Mouse (Mus musculus) MEL (cell line): ENCODE data around the gene Snrpd2. TPM values are rescaled to one million over a fixed set of nuclear protein-coding genes. Genes with fewer than 3 reads are reported as not detected.

Experiments
- DNase-seq: peaks from one replicate; pipeline ENCODE4 v3.0.0; 2011; ENCODE audit warnings: low read depth, low spot score
- H3K27ac ChIP-seq: 2 replicates; pipeline ENCODE4 v1.5.1; 2012; ENCODE audit warnings: low read depth, mild to moderate bottlenecking, control low read depth, low read length, moderate library complexity; ENCODE audit not compliant: control insufficient read depth
- H3K27me3 ChIP-seq, 2 experiments: fragments of 150-350 bp in 1 of 2; sonication (generic) in 1 of 2; 2 replicates each; pipeline ENCODE4 v1.6.1; 2012; ENCODE audit warnings: low read length in 2 of 2, mild to moderate bottlenecking in 2 of 2, improper control_type of control experiment in 1 of 2, moderate library complexity in 1 of 2; ENCODE audit not compliant: insufficient read depth in 2 of 2, control insufficient read depth in 1 of 2
- H3K36me3 ChIP-seq, 2 experiments: 2 replicates each; pipeline ENCODE4 v1.6.1; 2012 to 2014; ENCODE audit warnings: low read length in 2 of 2, improper control_type of control experiment in 1 of 2, inconsistent platforms in 1 of 2, mild to moderate bottlenecking in 1 of 2; ENCODE audit not compliant: insufficient read depth in 2 of 2, control insufficient read depth in 1 of 2
- H3K4me1 ChIP-seq, 2 experiments: fragments of 150-350 bp in 1 of 2; sonication (generic) in 1 of 2; 2 replicates each; pipeline ENCODE4 v1.6.1; 2012; ENCODE audit warnings: low read length in 2 of 2, improper control_type of control experiment in 1 of 2, mild to moderate bottlenecking in 1 of 2; ENCODE audit not compliant: insufficient read depth in 2 of 2, control insufficient read depth in 1 of 2
- H3K4me3 ChIP-seq, 2 experiments: fragments of 150-350 bp in 1 of 2; sonication (generic) in 1 of 2; 2 replicates each; pipeline ENCODE4 v1.5.1; 2012; ENCODE audit warnings: low read depth in 2 of 2, low read length in 2 of 2, mild to moderate bottlenecking in 2 of 2, moderate library complexity in 2 of 2, control low read depth in 1 of 2, improper control_type of control experiment in 1 of 2; ENCODE audit not compliant: control insufficient read depth in 1 of 2, insufficient read depth in 1 of 2
- H3K79me2 ChIP-seq: 2 replicates; pipeline ENCODE4 v1.6.1; 2012; ENCODE audit warnings: mild to moderate bottlenecking, low read length, moderate library complexity; ENCODE audit not compliant: control insufficient read depth, poor library complexity, insufficient read depth
- H3K9ac ChIP-seq: 2 replicates; pipeline ENCODE4 v1.6.1; 2012; ENCODE audit warnings: low read depth, mild to moderate bottlenecking, control low read depth, low read length, moderate library complexity; ENCODE audit not compliant: control insufficient read depth, poor library complexity, severe bottlenecking
- H3K9me3 ChIP-seq: fragments of 150-350 bp; sonication (generic); replicated peaks from 2 replicates; pipeline ENCODE4 v1.6.1; 2012; ENCODE audit warnings: mild to moderate bottlenecking, low read length, improper control_type of control experiment, moderate library complexity; ENCODE audit not compliant: insufficient read depth
- BHLHE40 ChIP-seq: IDR thresholded peaks from 2 replicates; pipeline ENCODE4 v1.6.1; 2012; ENCODE audit warnings: low read depth, mild to moderate bottlenecking, inconsistent platforms, low read length, improper control_type of control experiment, borderline replicate concordance
- CHD1 ChIP-seq: IDR thresholded peaks from 2 replicates; pipeline ENCODE4 v1.6.1; 2012; ENCODE audit warnings: low read depth, mild to moderate bottlenecking, inconsistent platforms, low read length, improper control_type of control experiment
- CHD2 ChIP-seq: IDR thresholded peaks from 2 replicates; pipeline ENCODE4 v1.6.1; 2011; ENCODE audit warnings: low read length, improper control_type of control experiment
- CTCF ChIP-seq, 3 experiments: IDR thresholded peaks in 2 of 3; conservative IDR thresholded peaks in 1 of 3; 2 replicates each; pipeline ENCODE4 v1.5.1; 2011 to 2012; ENCODE audit warnings: low read length in 3 of 3, low read depth in 2 of 3, mild to moderate bottlenecking in 2 of 3, improper control_type of control experiment in 1 of 3, inconsistent platforms in 1 of 3, mixed read lengths in 1 of 3, moderate library complexity in 1 of 3; ENCODE audit not compliant: control insufficient read depth in 1 of 3, insufficient read depth in 1 of 3, poor library complexity in 1 of 3, severe bottlenecking in 1 of 3
- E2F4 ChIP-seq: IDR thresholded peaks from 2 replicates; pipeline ENCODE4 v1.6.1; 2011; ENCODE audit warnings: low read depth, low read length, improper control_type of control experiment, borderline replicate concordance
- ELF1 ChIP-seq: IDR thresholded peaks from 2 replicates; pipeline ENCODE4 v1.6.1; 2014; ENCODE audit warnings: low read depth, mild to moderate bottlenecking, inconsistent platforms, low read length, improper control_type of control experiment, moderate library complexity
- EP300 ChIP-seq, 2 experiments: IDR thresholded peaks; 2 replicates each; pipeline ENCODE4 v1.6.1; 2011; ENCODE audit warnings: improper control_type of control experiment in 2 of 2, low read length in 2 of 2, low read depth in 1 of 2, mild to moderate bottlenecking in 1 of 2
- ETS1 ChIP-seq: IDR thresholded peaks from 2 replicates; pipeline ENCODE4 v1.6.1; 2012; ENCODE audit warnings: low read depth, mild to moderate bottlenecking, inconsistent platforms, low read length, improper control_type of control experiment, moderate library complexity
- GABPA ChIP-seq: IDR thresholded peaks from 2 replicates; pipeline ENCODE4 v1.6.1; 2012; ENCODE audit warnings: low read depth, mild to moderate bottlenecking, inconsistent platforms, low read length, improper control_type of control experiment, moderate library complexity
- KAT2A ChIP-seq: conservative IDR thresholded peaks from 2 replicates; pipeline ENCODE4 v1.6.1; 2012; ENCODE audit warnings: low read depth, low read length, improper control_type of control experiment, inconsistent platforms
- MAFK ChIP-seq: IDR thresholded peaks from 2 replicates; pipeline ENCODE4 v1.6.1; 2011; ENCODE audit warnings: low read depth, mild to moderate bottlenecking, low read length, improper control_type of control experiment, borderline replicate concordance
- MAX ChIP-seq: IDR thresholded peaks from 2 replicates; pipeline ENCODE4 v1.6.1; 2011; ENCODE audit warnings: low read length, improper control_type of control experiment
- MAZ ChIP-seq: IDR thresholded peaks from 2 replicates; pipeline ENCODE4 v1.6.1; 2012; ENCODE audit warnings: low read depth, mild to moderate bottlenecking, inconsistent platforms, low read length, improper control_type of control experiment
- MEF2A ChIP-seq: IDR thresholded peaks from 2 replicates; pipeline ENCODE4 v1.6.1; 2014; ENCODE audit warnings: low read depth, mild to moderate bottlenecking, inconsistent platforms, low read length, improper control_type of control experiment; ENCODE audit not compliant: poor library complexity, insufficient replicate concordance, severe bottlenecking; ENCODE audit errors: extremely low read depth
- MXI1 ChIP-seq: IDR thresholded peaks from 2 replicates; pipeline ENCODE4 v1.6.1; 2011; ENCODE audit warnings: mild to moderate bottlenecking, low read depth, low read length, improper control_type of control experiment
- MYB ChIP-seq: IDR thresholded peaks from 2 replicates; pipeline ENCODE4 v1.6.1; 2011; ENCODE audit warnings: mild to moderate bottlenecking, low read depth, low read length, improper control_type of control experiment
- NELFE ChIP-seq: IDR thresholded peaks from 2 replicates; pipeline ENCODE4 v1.6.1; 2011; ENCODE audit warnings: low read depth, low read length, improper control_type of control experiment
- POLR2AphosphoS5 ChIP-seq: IDR thresholded peaks from 2 replicates; pipeline ENCODE4 v1.6.1; 2012; ENCODE audit warnings: low read depth, borderline replicate concordance, mild to moderate bottlenecking, inconsistent platforms, low read length, moderate library complexity, mixed read lengths
- RAD21 ChIP-seq: IDR thresholded peaks from 2 replicates; pipeline ENCODE4 v1.6.1; 2011; ENCODE audit warnings: mild to moderate bottlenecking, low read depth, low read length, improper control_type of control experiment
- RCOR1 ChIP-seq: IDR thresholded peaks from 2 replicates; pipeline ENCODE4 v1.6.1; 2012; ENCODE audit warnings: low read depth, mild to moderate bottlenecking, inconsistent platforms, low read length, improper control_type of control experiment
- SIN3A ChIP-seq: IDR thresholded peaks from 2 replicates; pipeline ENCODE4 v1.6.1; 2012; ENCODE audit warnings: low read length, improper control_type of control experiment, inconsistent platforms
- TAL1 ChIP-seq: IDR thresholded peaks from 2 replicates; pipeline ENCODE4 v1.6.1; 2012; ENCODE audit warnings: mild to moderate bottlenecking, inconsistent platforms, low read length, moderate library complexity, mixed read lengths
- TBP ChIP-seq: IDR thresholded peaks from 2 replicates; pipeline ENCODE4 v1.8.0; 2011; ENCODE audit warnings: low read depth, low read length, improper control_type of control experiment
- USF2 ChIP-seq, 2 experiments: IDR thresholded peaks; 2 replicates each; pipeline ENCODE4 v1.6.1; 2011 to 2012; ENCODE audit warnings: improper control_type of control experiment in 2 of 2, low read length in 2 of 2, borderline replicate concordance in 1 of 2, inconsistent platforms in 1 of 2, low read depth in 1 of 2, mild to moderate bottlenecking in 1 of 2; ENCODE audit not compliant: insufficient read depth in 1 of 2
- ZKSCAN1 ChIP-seq: IDR thresholded peaks from 2 replicates; pipeline ENCODE4 v1.6.1; 2012; ENCODE audit warnings: low read depth, mild to moderate bottlenecking, inconsistent platforms, low read length, improper control_type of control experiment, moderate library complexity
- ZMIZ1 ChIP-seq: IDR thresholded peaks from 2 replicates; pipeline ENCODE4 v1.6.1; 2012; ENCODE audit warnings: low read depth, mild to moderate bottlenecking, inconsistent platforms, low read length, improper control_type of control experiment, moderate library complexity
- ZNF384 ChIP-seq: IDR thresholded peaks from 2 replicates; pipeline ENCODE4 v1.6.1; 2012; ENCODE audit warnings: low read depth, mild to moderate bottlenecking, inconsistent platforms, low read length, improper control_type of control experiment
- polyA plus RNA-seq, 2 experiments: library from polyadenylated mRNA; stranded (reverse) in 1 of 2; unstranded in 1 of 2; fragments of >175 nt in 1 of 2; fragments of >200 nt in 1 of 2; gene quantifications; 2 replicates each; pipeline versions ENCODE4 v1.2.1 to v1.2.4; 2012; ENCODE audit warnings: low replicate concordance in 2 of 2, low read depth in 1 of 2; ENCODE audit not compliant: insufficient read length in 2 of 2, insufficient read depth in 1 of 2, missing spikeins in 1 of 2
- total RNA-seq: library from RNA; depleted of rRNA; stranded (reverse); fragments of 300-350 nt; gene quantifications from 2 replicates; pipeline ENCODE4 v1.2.3, GENCODE M21; 2012

Gene Snrpd2
- total and polyA plus RNA-seq, 3 experiments: 234 to 345 TPM; not detected in 1

GRCm38 (mm10) chr7:19136168-19136567 lies 13.4 kb upstream of the Snrpd2 start:
- TF ChIP-seq CHD1: no peak
- no peak for TF ChIP-seq E2F4
- no peak for TF ChIP-seq ETS1
- no peak for TF ChIP-seq POLR2AphosphoS5
- TF ChIP-seq NELFE: no peak
- no peak for TF ChIP-seq CHD2
- no peak for TF ChIP-seq BHLHE40
- TF ChIP-seq KAT2A: no peak
- TF ChIP-seq ELF1: no peak
- TF ChIP-seq MAX: no peak
- TF ChIP-seq TBP: no peak
- TF ChIP-seq ZMIZ1: no peak
- no peak for TF ChIP-seq MAFK
- no peak for TF ChIP-seq CTCF (IDR thresholded peaks at IDR 0.05 in 2 of 3, conservative IDR thresholded peaks at IDR 0.05 in 1 of 3; ENCODE audit: control insufficient read depth in 1 of 3, insufficient read depth in 1 of 3, low read depth in 2 of 3, low read length in 3 of 3, poor library complexity in 1 of 3, severe bottlenecking in 1 of 3)
- no peak for TF ChIP-seq MAZ
- TF ChIP-seq SIN3A: no peak
- TF ChIP-seq GABPA: no peak
- TF ChIP-seq MXI1: no peak
- no peak for TF ChIP-seq RCOR1
- TF ChIP-seq ZNF384: no peak
- TF ChIP-seq, all 39 proteins: peak for 0
- Histone ChIP-seq H3K9ac (no peak overlapping the region), H3K36me3 (0 out of 4 replicates have a peak, but pooled peaks cover 0 to 2% of the 10 kb centered on the region in 2 experiments)

GRCm38 (mm10) chr7:19136673-19137334 lies 12.7 kb upstream of the Snrpd2 start:
- H3K9me3 ChIP-seq: no peaks in the 10 kb centered on the region
- DNase-seq: no peak
- TF ChIP-seq MEF2A (no peak), SIN3A (no peak), CHD1 (no peak), RAD21 (no peak), CTCF (IDR thresholded peaks at IDR 0.05 in 2 of 3, conservative IDR thresholded peaks at IDR 0.05 in 1 of 3; ENCODE audit: control insufficient read depth in 1 of 3, insufficient read depth in 1 of 3, low read depth in 2 of 3, low read length in 3 of 3, poor library complexity in 1 of 3, severe bottlenecking in 1 of 3) (no peak), MXI1 (no peak), EP300 (IDR thresholded peaks at IDR 0.05; ENCODE audit: low read depth in 1 of 2, low read length in 2 of 2) (no peak), MYB (no peak), ZKSCAN1 (no peak), ETS1 (no peak), ZNF384 (no peak), NELFE (no peak), POLR2AphosphoS5 (no peak), TAL1 (no peak), E2F4 (no peak), MAZ (no peak), KAT2A (no peak), RCOR1 (no peak), USF2 (IDR thresholded peaks at IDR 0.05; ENCODE audit: borderline replicate concordance in 1 of 2, insufficient read depth in 1 of 2, low read depth in 1 of 2, low read length in 2 of 2) (no peak)
- TF ChIP-seq, all 39 proteins: peak for 0
- Histone ChIP-seq H3K27me3 (no peaks in the 10 kb centered on the region), H3K4me3 (no peak overlapping the region), H3K9ac (no peak overlapping the region), H3K4me1 (peaks cover 0 to 2% of the 10 kb centered on the region in 2 experiments; a peak in 2 of 4 replicates), H3K36me3 (0 out of 4 replicates have a peak, but pooled peaks cover 0 to under 1% of the 10 kb centered on the region in 2 experiments), H3K27ac (no peak overlapping the region), H3K79me2 (no peaks in the 10 kb centered on the region)

More at GRCm38 (mm10) chr7:19136168-19136567, 13.4 kb upstream of the Snrpd2 start:
- DNase-seq: no peak
- Histone ChIP-seq H3K9me3 (no peaks in the 10 kb centered on the region), H3K4me3 (no peak overlapping the region), H3K27ac (no peak overlapping the region), H3K4me1 (peaks cover 0 to 4% of the 10 kb centered on the region in 2 experiments; a peak in 2 of 4 replicates), H3K79me2 (no peaks in the 10 kb centered on the region), H3K27me3 (no peaks in the 10 kb centered on the region)
